In genomic region chr1:37077955-37078549, GRCm38 (mm10) we compare ENCODE assay signal across 10 mouse cellular contexts. TPM values are rescaled to one million over a fixed set of nuclear protein-coding genes. Genes with fewer than 3 reads are reported as not detected.
DNase-seq lines count a peak whose midpoint lies in the region; ATAC-seq and TF ChIP-seq lines count a peak whose summit lies in the region.
"Had no signal": no experiment of that assay in that cellular context is flagged by ENCODE, and none has a peak within 500 bp of the region (broad histone marks: within the 10 kb centered on the region; RNA-seq: fewer than 3 reads in every experiment).

No protein-coding gene starts in this region.

- no peaks in the 10 kb centered on the region for H3K36me3 ChIP-seq in kidney, adult 2 months (ENCODE audit: control insufficient read depth, insufficient read depth, low read length)
- H3K36me3 ChIP-seq in forebrain, postnatal 0 days (ENCODE audit: insufficient read depth) = no peaks in the 10 kb centered on the region

- peak; percentile 71 for ATAC-seq in forebrain, postnatal 0 days

- TF ChIP-seq POLR2A in kidney, adult 2 months (IDR thresholded peaks at IDR 0.05; ENCODE audit: low read depth, low read length) = no peak

- DNase-seq in kidney, adult 2 months = peak; percentile 42
- DNase-seq in kidney, postnatal 14 days = no peak
- peak; percentile 81 for DNase-seq in forebrain, postnatal 0 days
- DNase-seq in heart, postnatal 14 days = peak; percentile 61 to 67
- DNase-seq in left cerebral cortex, postnatal 36 days (ENCODE audit: low spot score in 2 of 2) = peak; percentile 73 to 76
- no peak for DNase-seq in yolk sac, embryonic 10.5 days (ENCODE audit: low spot score)
- no peak for DNase-seq in adrenal gland, postnatal 14 days
- no peak for DNase-seq in T-cell, adult 2 months (ENCODE audit: low spot score)
- DNase-seq: cerebellum, adult 9-10 months had no signal

- 57% methylated on average over 14 of the region's 14 CpGs for WGBS in kidney, adult 2 months
- WGBS in forebrain, postnatal 0 days = 42% methylated on average over 14 of the region's 14 CpGs

- H3K4me3 ChIP-seq in kidney, adult 2 months (ENCODE audit: insufficient read depth, low read depth, low read length) = no peak overlapping the region
- H3K4me3 ChIP-seq in forebrain, postnatal 0 days (ENCODE audit: low read depth, low read length) = no peak overlapping the region

- H3K4me1 ChIP-seq in kidney, adult 2 months (ENCODE audit: control insufficient read depth, insufficient read depth, low read length) = no peaks in the 10 kb centered on the region
- H3K4me1 ChIP-seq in forebrain, postnatal 0 days (ENCODE audit: insufficient read depth) = 0 out of 2 replicates have a peak, but pooled peaks cover 18% of the 10 kb centered on the region

- H3K9ac ChIP-seq in forebrain, postnatal 0 days = no peak overlapping the region

- intact Hi-C loops in heart, postnatal 14 days (cut with DNase I) = loop anchor here (5.0 kb wide), 1 partner anchor 136 kb away; the partner anchor contains the start of gene Tmem131
- intact Hi-C loops in left cerebral cortex, postnatal 36 days (cut with DNase I) = no loop called here

- no peaks in the 10 kb centered on the region for H3K9me3 ChIP-seq in forebrain, postnatal 0 days (ENCODE audit: low read length)

- TF ChIP-seq CTCF in kidney, adult 2 months (conservative IDR thresholded peaks at IDR 0.05; ENCODE audit: insufficient read depth, insufficient read length, low read depth, low read length) = no peak
- TF ChIP-seq CTCF in forebrain, postnatal 0 days (IDR thresholded peaks at IDR 0.05; ENCODE audit: low read depth) = no peak

- H3K27me3 ChIP-seq in kidney, adult 2 months (replicated peaks; ENCODE audit: control insufficient read depth, insufficient read depth, low read length) = no peaks in the 10 kb centered on the region
- no peaks in the 10 kb centered on the region for H3K27me3 ChIP-seq in forebrain, postnatal 0 days (ENCODE audit: insufficient read depth, low read length)

- 0 out of 2 replicates have a peak overlapping the region, but pooled peaks have one; percentile 9 for H3K4me2 ChIP-seq in forebrain, postnatal 0 days (ENCODE audit: low read depth)

- H3K27ac ChIP-seq in kidney, adult 2 months (ENCODE audit: insufficient read depth, low read depth, low read length) = no peak overlapping the region
- no peak overlapping the region for H3K27ac ChIP-seq in forebrain, postnatal 0 days (ENCODE audit: low read depth, low read length)

RNA-seq across cellular contexts. Expression of gene Vwa3b, which starts 51.7 kb away (rescaled TPM):
- polyA plus RNA-seq in kidney, adult 2 months (2012; rRNA removed) = 0.14 and 0.34 TPM in 2 replicates
- total RNA-seq in forebrain, postnatal 0 days (2014; rRNA removed) = 2.2 and 4.6 TPM in 2 replicates
- 1.9 and 2.6 TPM in 2 replicates for polyA plus RNA-seq in forebrain, postnatal 0 days (2015; fragmentation: Nextera tagmentation; extraction: Ambion mirVana)
- under 1 TPM; 0.20 to 0.65 TPM for total RNA-seq in heart, postnatal 14 days (2021)
- 1 to 10 TPM; 2.4 to 3.9 TPM for total RNA-seq in left cerebral cortex, postnatal 36 days (2021)
- 1.2 TPM in 1 of 2 replicates, not detected in the other for total RNA-seq in adrenal gland, postnatal 14 days (2021)
- total RNA-seq: MEL had no signal

Comparison
In these comparisons a context has a peak if more than half of its experiments do, and no peak if none do; other contexts are left out.
1. DNase-seq: peak in kidney, adult 2 months (single experiment), forebrain, postnatal 0 days (single experiment), heart, postnatal 14 days (2 of 2) and left cerebral cortex, postnatal 36 days (2 of 2); none in kidney, postnatal 14 days (single experiment), yolk sac, embryonic 10.5 days (single experiment), adrenal gland, postnatal 14 days (single experiment) and T-cell, adult 2 months (single experiment).